Mouse (Mus musculus) thymus, postnatal 0 days (tissue): ENCODE measurements around the gene Rbsn. TPM values are rescaled to one million over a fixed set of nuclear protein-coding genes. Genes with fewer than 3 reads are reported as not detected.

Experiments used
- DNase-seq: peaks from one replicate; pipeline ENCODE4 v3.0.0-alpha.2; 2015; ENCODE audit warnings: low spot score
- polyA plus RNA-seq: library from polyadenylated mRNA; unstranded; fragments of >200 nt; fragmentation: Nextera tagmentation; extraction: Ambion mirVana; gene quantifications from 2 replicates; pipeline ENCODE4 v1.2.1, GENCODE M21; 2015

Gene Rbsn
- 13.0 and 14.6 TPM in 2 replicates for polyA plus RNA-seq

- DNase-seq, result peak; percentile 96
Measured at GRCm38 (mm10) chr6:92214773-92215449, at the start of gene Rbsn. TSS of gene Rbsn (minus strand) at chr6:92214925.

GRCm38 (mm10) chr6:92261162-92261843, 46.6 kb upstream of the Rbsn start:
- DNase-seq, result no peak

DNA sequence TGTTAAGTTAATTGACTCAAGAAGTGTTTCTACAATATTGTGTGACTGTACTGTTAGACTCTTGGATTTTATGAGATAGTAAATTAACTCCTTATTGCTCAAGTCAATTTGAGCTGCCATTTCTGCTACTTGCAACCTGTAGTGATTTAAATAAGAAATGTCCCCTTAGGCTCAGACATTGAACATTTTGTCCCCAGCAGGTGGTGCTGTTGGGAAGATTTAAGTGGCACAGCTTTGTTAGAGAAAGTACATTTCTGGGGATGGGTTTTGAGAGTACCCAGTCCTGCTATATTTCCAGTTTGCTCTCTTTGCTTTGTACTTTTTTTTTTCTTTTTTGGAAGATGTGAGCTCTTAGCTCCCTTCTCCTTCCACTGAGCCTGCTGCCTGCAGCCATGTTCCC, 40.6 kb upstream of the Rbsn start:
- DNase-seq, result no peak

GRCm38 (mm10) chr6:92253253-92253870, 38.6 kb upstream of the Rbsn start:
- no peak for DNase-seq

DNA sequence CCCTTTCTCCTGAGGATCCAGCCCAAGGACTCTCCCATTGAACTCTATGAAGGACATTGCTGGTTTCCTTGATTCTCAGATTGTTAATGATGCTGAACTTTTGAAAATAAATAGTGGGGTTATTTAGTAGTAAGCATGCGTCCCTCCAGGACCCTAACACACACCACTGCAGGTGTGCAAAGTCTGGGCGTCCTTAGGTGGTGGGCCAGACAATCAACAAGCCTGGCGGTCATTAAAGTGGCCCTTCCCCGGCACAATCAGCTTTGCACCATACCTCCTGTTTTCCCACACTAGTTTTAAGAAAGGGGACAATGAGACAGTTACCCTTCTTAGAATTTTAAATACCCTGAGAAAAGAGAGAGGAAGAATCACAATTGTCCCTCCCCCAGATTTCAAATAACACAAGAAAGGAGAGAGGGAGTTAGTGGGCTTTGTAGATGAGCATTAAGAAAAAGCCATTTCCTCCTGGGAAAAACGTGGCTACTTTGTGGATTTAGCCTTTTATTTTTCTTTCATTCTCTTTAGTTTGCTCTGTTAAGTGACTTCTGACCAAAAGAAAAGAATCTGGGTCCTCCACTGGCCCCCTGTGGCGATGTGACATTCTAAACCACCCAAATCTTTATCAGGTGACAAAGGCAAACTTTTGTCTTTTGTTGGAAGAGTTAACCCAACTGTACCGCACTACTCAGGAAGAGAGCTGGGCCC, 32.6 kb upstream of the Rbsn start:
- DNase-seq, result no peak

DNA sequence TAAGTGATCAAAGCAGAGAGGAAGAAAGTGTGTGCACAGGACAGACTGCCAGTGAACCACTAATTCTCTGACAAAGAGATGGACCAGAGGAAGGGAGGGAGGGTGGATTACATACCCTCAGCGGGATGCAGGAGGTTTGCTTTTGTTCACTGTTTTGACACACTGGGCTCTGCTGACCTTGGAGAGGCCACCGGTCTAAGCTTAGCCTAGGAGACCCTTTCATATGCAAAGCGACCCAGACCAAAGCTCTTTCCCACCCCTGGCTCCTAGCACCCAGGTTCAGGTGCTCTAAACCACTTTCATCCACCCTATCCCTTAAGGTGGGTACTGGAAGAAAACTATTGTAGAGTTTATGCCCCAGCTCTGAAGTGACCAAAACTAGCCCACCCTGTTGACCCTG, 31.6 kb upstream of the Rbsn start:
- DNase-seq, result no peak

DNA sequence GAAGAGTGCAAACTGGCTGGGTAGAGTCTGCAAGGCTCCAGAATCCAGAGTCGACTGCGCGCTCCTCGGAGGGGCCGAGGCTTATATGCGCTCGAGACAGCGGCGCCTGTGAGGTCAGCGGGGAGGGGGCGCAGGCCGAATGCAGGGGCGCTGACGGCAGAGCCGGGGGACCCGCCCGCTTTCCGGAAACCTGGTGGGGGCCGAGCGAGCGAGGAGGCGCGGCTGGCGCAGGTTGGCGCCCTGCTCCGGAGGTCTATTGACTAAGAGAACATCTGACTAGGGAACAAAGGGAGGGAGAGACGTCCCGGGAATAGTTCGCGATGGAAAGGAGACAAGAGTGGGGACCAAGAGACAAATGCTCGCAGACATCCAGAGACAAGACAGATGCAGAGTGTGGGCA, 29.9 kb upstream of the Rbsn start, which contains the start of gene Trh:
Gene Trh, minus strand, starts transcription at position 60 of the 400 bp plus-strand sequence.
- DNase-seq, result no peak

DNA sequence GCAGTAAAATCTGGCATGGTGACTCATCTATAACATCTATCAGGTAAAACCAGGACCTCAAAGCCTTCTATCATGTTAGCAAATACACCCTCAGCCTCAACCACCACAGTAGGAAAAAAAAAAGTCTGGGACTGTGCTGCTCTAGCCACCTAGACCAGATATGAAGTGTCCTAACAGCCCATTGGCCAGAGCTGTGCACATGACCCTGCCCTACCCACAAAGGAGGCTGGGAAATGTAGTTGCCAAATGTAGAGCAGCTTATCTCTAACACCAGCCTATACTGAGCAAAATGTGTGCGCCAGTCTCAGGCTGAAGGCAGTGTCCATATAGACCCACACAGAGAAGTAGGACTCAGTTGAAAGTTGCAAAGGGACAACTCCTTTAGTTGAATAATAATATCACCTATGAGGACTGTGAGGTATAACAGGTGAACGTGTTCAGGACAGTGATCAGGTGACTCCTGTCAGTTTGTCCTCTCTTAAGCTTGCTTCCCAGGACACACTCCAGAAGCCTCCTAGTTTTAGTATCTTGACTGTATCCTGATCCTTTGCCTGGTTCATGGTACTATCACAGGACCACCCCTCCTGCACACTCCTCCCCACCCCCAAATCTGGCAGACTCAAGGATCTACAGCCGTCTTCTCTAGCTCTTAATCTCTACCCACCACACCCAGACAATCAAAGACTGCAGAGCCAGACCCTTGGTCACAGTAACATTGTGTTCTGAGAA, 26.6 kb upstream of the Rbsn start:
- DNase-seq, result peak; percentile 25

GRCm38 (mm10) chr6:92235036-92235435, 20.3 kb upstream of the Rbsn start:
- DNase-seq, result no peak

GRCm38 (mm10) chr6:92231762-92232161, 17.0 kb upstream of the Rbsn start:
- DNase-seq, result no peak

DNA sequence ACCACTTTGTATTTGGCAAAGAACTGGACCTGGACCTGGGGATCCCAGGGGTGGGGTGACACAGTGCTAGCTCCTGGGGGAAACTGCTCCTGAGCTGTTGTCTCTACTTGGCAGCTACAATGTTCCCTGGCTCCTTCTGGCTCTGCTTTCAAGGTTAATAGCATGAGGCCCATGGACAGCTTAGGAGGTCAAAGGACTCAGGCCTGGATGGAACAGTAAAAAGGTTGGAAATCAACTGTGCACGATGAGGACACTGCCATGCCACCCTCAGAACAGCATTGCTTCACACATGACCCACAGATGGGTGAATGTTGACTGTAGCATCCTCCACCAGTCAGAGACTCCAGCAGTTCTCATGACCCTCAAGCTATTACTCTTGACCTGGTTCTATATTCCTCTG, 16.6 kb upstream of the Rbsn start:
- no peak for DNase-seq

- DNase-seq, result no peak
Measured at GRCm38 (mm10) chr6:92229586-92229985, 14.9 kb upstream of the Rbsn start.

DNA sequence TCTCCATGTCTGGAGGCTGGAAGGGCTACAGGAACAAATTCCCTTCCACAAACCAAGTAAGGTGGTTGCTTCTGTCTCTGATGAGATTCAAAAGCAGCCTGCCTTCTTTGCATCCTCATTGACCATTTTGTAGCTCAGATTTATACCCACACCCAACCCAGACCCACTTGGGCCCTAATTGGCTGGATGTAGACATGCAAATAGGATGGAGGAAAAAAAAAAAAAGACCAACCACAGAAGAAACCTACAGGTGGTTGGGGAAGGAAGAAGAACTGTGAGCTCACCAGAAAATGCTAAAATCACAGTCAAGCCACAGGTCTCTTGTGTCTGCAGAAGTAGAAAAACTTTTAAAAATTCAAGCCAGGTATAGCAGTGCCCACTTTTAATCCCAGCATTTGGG, 14.4 kb upstream of the Rbsn start:
- DNase-seq, result no peak

- DNase-seq, result no peak
Measured at GRCm38 (mm10) chr6:92224981-92225380, 10.3 kb upstream of the Rbsn start.

- no peak for DNase-seq
Measured at GRCm38 (mm10) chr6:92222021-92222420, 7.3 kb upstream of the Rbsn start.

GRCm38 (mm10) chr6:92221604-92222003, 6.9 kb upstream of the Rbsn start:
- no peak for DNase-seq

GRCm38 (mm10) chr6:92219445-92219844, 4.7 kb upstream of the Rbsn start:
- peak; percentile 6 for DNase-seq

DNA sequence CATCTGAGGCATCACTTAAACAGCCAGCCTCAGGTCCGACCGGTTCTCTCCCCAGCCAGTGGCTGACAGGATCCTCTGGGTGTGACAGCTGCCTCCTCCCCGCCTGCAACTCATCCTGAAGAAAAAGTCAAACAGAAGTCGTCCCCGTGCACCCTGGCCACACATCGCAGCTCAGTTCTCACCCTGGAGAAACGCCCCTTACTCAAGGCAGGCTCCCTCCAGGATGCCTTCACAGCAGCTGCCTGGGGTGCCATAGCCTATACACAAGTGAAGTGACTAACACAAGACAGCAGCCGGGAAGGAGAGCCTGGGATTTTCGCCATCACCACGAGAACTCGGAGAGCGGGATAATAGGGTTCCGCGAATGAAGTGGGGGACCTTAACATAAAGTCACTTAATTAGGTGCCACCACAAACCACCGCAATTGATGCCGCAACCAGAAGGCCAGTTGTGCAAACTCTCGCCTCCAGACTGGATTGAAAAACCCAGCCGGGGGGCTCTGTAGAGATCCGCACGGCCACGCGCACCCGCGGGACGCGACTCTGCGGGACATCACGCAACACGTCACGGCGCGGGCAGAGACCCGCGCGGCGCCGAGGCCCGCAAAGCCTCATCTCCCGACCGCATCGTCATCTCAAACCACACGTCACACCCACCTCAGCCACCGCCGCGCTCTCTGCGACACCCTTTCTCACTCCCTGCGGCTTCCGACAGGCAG, 511 bp downstream of the Rbsn start:
- DNase-seq, result peak; percentile 4

GRCm38 (mm10) chr6:92199414-92199813, 15.3 kb downstream of the Rbsn start:
- no peak for DNase-seq

- no peak for DNase-seq
Measured at GRCm38 (mm10) chr6:92184178-92184577, 30.5 kb downstream of the Rbsn start.
